Mouse (Mus musculus) stomach, postnatal 0 days (tissue): ENCODE data around the gene Fxr2.

Experiments used
- CTCF ChIP-seq: IDR thresholded peaks from 2 replicates; pipeline ENCODE4 v1.5.1; 2016; ENCODE audit warnings: antibody characterized with exemption, low read depth, mild to moderate bottlenecking, moderate library complexity
- EP300 ChIP-seq: optimal IDR thresholded peaks from 2 replicates; pipeline ENCODE3; 2016; ENCODE audit warnings: antibody characterized with exemption

DNA sequence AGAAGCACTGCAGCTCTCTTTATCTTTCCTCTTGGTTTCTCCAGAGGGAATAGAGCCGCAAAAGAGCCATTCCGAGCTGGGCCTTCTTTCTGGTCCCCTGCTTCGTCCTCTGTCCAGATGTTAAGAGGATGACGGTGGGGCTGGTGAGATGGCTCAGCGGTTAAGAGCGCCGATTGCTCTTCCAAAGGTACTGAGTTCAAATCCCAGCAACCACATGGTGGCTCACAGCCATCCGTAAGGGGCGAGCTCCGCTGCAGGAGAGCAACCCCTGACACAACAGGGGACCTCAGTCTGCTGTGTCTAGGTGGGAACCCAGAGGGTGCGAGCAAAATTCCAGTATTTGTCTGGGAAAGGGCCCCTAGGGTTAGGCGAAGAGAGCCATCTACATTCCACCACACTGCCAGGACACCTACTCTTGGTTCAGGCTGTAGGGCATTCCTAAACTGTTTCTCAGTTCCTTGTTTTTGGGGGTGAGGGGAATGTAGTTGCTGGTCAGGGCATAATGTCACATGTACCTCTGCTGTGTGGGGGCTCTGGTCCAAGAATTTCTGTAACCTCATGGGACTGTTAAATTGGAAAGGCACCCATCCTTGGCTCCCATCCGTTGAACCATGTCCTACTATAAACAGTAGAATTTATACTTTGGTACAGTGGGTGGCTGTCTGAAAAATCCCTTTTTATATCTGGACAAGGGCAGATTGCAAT, 30.3 kb downstream of the Fxr2 start:
- TF ChIP-seq CTCF, result no peak
- no peak for TF ChIP-seq EP300
